Mouse (Mus musculus) frontal cortex, postnatal 14 days (tissue): Measurements from ENCODE around the gene Cdk20.

ENCODE experiments used
- DNase-seq, 2 experiments: peaks; one replicate each; pipeline ENCODE4 v3.0.0; 2022; ENCODE audit warnings: low spot score in 2 of 2

Cdk20 gene

DNA sequence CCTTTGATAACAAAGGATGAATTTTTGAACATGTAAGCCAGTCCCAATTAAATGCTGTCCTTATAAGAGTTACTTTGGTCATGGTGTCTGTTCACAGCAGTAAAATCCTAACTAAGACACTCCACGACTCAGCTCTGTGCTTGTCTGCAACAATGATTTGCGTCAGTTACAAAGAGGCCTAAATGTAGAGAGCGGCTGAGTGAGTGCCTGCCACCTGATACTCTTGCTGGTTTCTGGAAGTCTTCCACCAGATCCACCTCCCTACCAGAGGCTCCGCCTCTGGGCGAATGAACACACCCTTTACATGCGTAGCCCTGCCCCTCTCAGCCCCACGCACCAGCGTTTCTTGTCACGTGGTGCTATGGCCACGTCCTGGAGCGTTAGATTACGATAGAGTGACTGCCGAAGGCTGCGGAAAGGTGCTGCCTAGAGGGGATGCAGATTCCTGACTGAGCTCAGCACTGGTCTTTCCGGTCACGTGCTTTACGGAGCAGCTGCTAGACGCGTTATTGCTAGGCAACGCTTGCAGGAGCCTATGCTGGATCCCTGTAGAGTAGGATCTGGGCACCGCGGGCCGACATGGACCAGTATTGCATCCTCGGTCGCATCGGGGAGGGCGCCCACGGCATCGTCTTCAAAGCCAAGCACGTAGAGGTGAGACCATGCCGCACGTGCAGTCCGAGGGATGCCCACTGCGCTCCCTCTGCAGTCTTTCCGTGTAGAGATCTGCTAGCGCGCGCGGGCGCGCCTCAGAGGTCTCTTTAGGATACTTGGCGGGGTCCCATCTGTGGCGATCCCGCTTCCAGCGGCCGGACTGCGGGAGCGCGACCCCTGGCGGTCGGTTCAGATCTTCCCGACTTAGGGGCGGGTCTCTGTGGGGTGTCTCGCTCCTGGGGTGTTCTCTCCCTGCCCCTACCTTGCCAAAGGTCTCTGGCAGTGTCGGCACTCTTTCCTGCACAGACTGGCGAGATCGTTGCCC, at the start of gene Cdk20:
TSS of gene Cdk20 (plus strand) at position 298 of the 979 bp plus-strand sequence.
- peak; percentile 89 to 96 for DNase-seq

DNA sequence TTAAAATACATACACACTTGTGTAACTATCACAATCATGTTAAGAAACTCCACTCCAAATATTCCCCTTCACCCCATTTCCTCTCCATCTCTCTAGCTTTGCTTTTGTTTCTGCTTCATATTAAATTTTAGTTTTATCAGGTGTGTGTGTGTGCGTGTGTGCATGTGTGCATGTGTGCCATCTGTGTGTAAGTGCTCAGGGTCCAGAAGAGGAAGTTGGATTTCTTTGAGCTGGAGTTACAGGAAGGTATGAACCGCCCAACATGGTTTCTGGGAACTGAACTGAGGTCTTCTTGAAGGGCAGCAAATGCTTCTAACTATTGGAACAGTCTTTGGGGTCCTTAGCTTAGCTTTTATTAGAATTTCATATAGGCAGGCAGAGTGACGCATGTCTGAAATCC, 47.2 kb upstream of the Cdk20 start:
- DNase-seq = no peak

DNA sequence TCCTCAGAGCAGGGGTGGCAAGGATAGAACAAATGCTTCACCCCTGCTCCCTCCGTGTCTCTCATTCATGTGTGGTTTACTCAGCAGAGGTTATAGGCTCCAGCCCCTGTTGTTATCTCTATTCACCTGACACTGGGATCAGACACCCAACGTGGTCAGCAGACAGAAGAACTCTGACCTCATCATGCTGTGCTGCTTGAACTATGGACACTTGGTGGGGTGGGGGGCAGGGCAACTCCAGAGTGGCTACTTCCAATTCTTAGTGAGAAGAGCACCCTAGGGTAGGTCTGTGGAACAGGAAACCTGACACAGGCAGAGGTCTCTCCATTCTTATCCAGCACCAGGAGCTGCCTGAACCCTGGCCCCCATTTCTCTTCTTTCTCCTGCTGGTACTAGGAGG, 46.1 kb upstream of the Cdk20 start:
- DNase-seq = no peak

DNA sequence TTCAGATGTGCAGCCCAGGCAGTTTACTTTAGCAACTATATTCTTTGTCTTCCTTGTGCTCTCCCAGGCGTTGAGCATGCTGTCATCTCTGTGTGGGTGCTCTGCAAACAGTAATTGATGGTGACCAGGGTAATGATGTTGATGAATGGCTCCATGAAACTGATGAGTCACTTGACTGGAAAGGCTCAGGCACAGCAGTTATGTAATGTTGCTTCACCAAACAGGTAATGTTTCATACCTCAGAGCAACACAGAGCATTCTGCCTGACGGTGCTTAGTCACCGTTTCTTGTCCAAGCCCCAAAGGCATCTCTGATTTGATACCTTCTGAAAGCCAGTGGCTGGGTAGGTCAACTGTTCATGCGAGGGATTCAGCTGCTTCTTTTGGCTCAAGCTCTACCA, 43.7 kb upstream of the Cdk20 start:
- DNase-seq = no peak

DNA sequence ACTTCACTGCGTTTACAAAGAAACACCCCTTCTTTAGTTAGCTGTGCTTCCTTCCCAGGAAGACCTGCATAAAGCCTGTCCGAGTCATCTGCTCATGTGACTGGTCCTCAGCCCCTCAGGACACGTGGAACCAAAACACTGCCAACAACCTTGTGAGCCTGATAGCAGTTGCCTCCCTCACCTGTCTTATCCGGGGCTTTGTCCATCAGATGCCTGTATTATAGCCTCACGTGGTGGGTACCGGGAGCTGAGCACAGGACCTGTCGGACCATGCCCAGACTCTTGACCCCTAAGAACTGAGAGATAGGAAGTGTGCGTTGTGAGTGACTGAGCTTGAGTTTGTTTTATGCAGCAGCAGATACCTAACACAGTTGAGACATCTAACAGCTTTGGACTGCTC, 35.1 kb upstream of the Cdk20 start:
- no peak for DNase-seq

DNA sequence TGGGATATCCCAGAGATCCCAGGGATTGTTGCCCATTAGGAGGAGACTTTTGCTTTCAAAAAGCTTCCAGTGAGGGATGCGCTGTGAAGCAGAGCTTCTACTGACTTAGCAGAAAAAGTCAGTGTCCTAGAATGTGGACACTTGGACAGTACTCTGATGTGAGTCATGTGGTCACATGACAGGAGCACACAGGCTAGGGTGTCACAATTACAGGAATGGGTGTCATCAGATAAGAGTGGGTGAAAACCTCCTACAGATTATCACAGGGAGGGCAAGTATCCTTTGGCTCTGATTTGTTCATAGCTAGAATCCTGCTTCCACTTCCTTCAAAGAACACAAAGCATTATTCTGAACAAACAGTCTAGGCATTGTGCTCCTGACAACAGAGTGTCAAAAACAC, 34.0 kb upstream of the Cdk20 start:
- no peak for DNase-seq

DNA sequence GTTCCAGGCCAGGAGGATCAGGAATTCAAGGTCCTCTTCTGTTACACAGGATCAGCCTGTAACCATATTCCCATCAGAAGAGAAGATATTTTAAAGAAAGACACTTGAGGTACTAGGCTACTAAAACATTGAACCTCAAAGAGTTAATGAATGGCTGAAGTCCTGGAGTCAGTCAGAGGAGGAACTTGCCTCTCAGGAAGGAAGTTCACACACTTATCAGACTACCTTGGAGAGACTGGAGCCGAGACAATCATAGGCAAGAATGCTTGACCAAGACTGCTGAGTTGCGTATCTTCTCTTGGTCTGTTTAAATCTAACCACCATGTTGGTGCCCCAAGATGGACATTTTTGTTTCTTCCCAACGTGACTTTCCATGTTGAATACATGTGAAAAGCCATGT, 32.2 kb upstream of the Cdk20 start:
- no peak for DNase-seq

DNA sequence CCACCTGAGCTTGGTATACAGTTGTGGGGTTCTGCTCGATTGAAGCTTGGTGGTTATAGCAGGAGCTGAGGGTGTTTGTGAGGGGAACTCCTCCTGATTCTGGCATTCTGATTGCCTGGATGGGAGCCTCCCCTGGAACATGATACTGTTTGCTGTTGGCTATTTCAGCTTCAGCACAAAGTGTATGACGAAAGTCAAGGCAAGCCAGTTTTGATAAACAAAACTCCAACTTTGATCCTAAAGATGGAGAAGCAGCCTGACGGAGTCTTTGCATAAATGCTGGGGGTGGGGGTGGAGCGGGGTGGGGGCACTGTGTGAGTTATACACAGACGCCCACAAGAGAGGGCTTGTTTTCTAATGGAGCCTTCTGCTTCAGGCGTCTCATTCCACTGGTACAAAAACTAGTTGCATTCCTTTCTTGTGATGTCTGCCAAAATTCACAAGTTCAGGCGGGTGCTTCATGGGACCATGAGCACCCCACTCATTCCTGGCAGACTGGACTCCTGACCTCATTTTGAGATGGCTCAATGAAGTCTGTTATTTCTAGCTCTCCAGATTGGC, 31.2 kb upstream of the Cdk20 start:
- DNase-seq = no peak

DNA sequence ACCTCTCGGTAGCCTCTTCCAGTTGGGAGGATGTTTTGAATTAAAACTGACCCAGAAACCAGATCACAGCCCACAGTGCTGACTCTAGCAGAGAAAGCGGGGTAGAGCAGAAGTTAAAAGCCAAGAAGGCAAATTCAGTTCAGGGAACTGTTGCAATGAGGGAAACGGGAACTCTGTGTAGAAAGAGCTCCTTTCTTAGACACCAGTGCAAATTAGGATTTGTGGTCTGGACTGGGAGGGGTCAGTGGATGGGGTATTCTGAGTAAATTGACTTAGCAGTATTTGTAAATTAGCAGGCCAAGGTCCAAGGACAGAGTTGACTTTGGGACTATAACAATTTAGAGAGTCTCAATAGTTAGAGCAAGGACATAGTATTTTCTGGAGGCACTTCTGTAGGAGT, 30.1 kb upstream of the Cdk20 start:
- no peak for DNase-seq

DNA sequence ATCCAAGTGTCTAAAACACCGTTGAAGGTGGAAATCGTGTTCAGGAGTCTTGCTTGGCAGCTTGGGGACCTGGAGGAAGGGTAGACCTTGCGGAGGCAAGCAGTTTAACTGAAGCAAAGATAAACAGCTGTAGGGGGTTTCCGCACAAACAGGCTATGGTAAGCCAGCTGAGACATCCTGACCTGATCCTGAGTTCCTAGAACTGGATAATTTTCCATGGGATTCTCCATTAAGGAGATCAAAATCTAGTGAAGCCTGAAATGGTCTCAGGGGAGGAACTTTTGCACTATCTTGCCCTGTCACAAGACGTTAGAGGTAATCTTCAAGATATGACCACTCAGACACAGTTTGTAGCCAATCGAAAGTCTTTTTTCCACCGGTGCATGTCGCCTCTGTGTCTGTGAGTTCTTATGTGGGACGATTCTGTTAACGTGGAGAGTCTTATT, 29.6 kb upstream of the Cdk20 start:
- DNase-seq = no peak

DNA sequence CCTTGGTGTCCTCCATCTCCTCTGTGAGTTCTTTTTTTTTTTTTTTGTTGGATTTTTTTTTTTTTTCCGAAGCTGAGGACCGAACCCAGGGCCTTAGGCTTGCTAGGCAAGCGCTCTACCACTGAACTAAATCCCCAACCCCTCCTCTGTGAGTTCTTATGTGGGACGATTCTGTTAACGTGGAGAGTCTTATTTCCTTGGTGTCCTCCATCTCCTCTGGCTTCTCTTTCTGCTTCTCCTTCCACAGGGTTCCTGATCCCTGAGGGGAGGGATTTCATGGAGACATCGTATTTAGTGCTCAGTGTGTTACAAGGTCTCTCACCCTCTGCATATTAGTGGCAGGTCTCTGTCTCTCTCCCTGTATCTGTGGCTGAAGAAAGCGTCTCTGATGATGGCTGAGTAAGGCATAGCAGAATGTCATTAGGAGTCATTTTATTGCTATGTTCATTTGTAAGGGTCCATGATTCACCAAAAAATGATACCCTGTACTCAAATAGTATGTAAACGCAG, 29.1 kb upstream of the Cdk20 start:
- DNase-seq = no peak

DNA sequence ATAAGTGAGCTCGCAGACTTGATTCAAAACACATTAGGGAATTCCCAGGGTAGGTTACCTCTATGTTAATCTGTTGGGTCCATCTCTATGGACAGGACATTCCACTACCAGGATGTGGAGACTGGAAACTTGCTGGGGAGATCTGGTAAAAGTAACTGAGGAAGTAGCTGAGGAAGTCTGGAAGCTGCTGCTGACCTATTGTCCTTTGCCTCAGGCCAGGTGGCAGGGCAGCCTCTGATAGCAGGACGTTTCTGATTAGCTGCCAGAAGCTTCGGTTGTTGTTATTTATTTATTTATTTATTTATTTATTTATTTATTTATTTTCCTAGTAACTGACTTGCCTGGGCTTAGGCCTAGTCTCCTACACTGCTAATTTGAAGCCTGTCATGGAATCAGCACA, 28.6 kb upstream of the Cdk20 start:
- DNase-seq = no peak

DNA sequence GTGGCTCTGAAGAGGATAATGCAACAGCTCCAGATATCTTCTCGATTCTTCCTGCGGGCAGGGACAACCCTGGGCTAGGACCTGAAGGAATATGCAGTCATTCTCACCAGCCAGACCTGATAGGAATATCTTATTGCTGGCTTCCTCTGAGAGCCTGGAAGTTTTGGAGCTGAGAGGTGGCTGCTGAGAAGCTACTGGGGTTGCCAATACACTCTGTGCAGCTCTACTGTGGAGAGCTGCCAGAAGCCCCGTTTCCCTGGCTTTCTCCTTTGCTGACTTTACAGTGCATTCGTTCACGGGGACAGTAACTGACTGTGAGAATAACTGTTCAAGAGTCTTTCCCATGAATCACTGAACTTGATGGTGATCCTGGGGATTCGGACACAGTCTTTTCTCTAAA, 26.6 kb upstream of the Cdk20 start:
- DNase-seq = no peak

DNA sequence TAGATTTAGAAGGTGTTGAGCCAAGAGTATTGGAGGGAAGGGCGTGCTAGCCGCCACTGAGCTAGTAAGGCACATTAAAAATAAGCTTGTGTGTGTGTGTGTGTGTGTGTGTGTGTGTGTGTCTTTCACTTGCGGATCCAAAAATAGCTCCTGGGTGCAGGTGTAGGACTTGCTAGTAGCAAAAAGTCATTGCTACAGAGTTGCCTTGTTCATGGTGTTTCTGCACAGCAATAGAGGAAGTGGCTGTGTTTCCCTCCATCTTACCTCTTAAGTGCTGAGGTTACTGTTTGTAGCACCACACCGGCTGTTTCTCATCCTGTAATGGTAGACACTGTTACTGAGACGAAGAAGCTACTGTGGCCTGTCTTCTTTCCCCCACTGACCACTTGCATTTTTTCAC, 24.1 kb upstream of the Cdk20 start:
- DNase-seq = no peak

DNA sequence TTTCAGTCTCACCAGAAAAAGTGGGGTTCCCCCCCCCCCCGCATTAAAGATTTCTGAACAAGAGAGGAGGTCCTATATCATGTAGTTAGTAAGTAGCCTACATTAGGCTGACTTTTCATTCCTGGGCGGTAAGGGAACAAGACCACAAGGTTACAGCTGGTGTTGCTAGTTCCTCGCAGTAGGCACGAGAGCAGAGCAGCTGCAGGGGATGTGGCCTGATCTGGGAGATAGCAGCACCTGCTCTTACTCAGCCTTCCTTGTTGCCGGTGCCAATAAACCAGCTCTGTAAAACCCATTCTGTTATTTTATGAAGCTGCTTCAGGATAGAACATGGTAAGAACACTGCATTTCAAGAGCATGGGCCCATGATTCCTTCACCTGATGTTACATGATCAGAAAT, 21.5 kb upstream of the Cdk20 start:
- DNase-seq = no peak

DNA sequence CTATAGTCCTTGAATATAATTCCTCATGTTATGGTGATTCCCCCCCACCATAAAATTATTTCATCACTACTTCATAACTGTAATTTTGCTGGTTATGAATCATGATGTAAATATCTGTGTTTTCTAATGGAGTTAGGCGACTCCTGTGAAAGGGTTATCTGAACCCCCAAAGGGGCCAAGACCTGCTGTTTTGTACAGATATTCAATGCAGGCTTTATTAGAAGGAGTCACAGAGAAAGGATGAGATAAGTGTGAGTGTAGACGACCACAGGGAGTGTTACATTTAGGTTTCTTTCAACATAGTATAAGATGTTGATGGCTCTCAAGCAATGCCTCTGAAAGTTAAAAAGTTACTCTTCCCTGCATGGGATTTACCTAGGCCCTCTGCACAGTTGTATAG, 20.8 kb upstream of the Cdk20 start:
- DNase-seq = no peak

DNA sequence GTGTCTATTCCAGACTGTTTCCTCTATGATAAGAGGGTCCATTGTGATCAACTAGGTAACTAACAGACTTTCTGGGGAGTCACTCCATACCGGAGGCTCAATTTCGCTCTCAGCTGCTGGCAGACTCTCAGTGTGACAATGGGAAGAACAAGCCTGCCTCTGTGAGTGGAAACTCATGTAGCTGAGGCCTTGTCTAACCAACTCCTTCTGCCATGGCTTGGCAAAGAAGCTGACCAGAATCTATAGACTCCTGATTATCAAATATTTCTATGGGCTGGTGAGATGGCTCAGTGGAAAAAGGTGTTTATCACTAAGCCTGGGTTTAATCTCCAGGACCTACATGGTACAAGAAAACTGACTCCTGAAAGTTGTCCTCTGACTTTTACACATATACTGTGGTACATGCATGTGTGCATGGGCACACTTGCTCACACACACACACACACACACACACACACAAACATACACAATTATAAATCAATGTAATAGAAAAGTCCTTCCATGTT, 19.3 kb upstream of the Cdk20 start:
- DNase-seq = no peak

DNA sequence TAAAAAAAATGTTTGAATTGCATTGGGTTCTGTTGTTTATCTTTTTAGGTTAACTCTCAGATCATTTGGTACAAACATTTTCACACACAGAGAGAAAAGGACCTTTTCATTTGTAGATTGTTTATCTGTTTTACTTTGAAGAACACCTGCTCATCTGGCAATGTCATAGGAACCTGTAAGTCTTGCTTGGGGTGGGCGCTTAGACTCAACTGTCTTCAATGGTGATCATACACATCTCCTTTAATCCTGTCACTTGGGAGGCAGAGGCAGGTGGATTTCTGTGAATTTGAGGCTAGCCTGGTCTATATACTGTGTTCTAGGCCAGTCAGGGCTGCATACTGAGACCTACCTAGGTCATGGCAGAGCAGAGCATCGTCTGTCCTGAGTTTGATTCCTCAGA, 16.5 kb upstream of the Cdk20 start:
- no peak for DNase-seq

DNA sequence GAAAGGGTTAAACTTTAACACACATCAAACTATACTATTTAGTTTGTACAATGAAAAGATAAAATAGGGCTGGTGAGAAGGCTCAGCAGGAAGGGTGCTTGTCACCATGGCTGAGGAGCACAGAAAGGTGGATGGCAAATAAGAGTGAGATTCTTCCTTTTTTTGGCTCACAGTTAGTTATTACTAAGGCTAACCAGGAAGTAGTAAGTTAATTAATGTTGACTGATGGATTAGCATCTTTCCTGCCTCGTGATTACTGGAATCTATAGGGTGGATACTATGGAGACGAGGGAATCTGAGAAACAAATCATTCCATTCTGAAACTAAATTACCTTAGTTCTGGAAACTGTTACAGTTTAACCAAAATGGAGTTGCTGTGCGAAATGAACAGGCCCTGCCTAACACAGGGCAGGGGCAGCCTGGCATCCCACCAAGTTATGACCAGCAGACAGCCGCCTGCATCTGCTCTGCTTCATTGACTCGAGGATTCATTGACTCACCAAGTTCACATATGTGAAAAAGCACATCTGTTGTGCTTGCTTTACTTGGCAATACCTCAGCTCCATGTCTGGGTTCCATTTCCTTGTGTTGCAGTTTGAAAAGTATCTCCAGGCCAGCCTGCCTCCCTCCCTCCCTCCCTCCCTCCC, 15.0 kb upstream of the Cdk20 start:
- DNase-seq = no peak

DNA sequence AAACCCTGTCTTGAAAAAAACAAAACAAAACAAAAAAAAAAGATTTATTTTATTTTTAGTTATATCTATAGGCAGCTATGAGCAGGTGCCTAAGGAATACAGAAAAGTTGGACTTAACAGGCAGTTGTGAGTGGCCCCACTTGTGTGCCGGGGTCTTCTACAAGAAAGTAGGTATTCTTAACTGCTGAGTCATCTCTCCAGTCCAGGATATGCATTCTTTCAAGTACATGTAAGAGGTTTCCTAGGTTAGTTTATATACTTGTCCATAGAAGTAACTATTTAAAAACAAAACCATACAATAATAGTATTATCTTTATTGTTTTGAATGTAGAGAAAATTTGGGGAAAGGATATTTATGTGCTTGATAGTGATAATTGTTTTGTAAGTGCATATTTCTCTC, 11.3 kb upstream of the Cdk20 start:
- DNase-seq = no peak

DNA sequence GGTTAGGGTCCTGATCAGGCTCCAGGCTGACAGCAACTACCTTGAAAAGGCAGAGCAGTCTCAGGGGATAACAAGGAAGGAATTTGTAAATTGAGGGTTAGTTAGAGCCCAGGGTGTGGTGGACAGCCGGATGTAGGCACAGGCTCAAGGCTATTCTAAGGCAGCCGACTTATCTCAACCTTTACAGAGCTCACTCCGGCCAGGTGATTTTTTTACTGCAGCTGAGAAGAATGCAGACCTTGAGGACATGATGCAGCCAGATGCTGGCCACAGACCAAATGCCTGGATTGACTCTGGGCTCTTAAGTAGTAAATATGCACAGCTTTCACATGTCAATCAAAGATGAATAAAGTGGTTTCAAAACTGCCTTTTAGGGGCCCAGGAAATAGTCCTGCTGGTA, 10.7 kb upstream of the Cdk20 start:
- no peak for DNase-seq

DNA sequence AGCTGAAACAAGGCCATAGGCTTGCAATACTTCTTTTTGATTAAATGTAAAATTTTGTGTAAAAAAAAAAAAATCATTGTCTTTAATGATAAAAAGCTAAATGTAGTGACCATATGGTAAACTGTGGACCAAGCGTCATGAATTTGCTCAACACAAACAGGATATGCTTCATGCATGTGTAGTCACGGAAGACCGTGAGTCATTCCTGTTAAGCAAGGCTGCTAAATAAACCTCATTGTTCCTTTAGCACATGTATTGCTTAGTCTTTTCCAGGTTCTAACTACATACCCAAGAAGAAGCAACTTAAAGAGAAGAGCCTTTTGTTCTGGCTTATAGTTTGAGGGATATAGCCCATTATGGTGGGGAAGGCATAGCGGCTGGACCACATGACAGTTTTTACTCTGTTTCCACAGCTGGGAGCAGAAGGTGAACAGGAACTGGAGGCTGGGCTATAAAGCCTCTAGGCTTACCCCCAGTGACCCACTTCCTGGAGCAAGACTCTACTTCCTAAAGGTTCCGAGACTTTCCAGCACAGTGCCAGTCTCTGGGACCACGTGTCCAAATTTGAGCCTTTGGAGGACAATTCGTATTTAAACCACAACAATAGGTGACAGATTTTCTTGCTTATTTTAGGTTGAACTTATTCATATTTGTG, 10.0 kb upstream of the Cdk20 start:
- no peak for DNase-seq
